Mouse (Mus musculus) ovary, postnatal 10 days (tissue): Measurements from ENCODE around the gene Qsox2.

Source experiments
- DNase-seq: peaks from one replicate; pipeline ENCODE4 v3.0.0; 2022; ENCODE audit warnings: low spot score

Qsox2 gene

DNA sequence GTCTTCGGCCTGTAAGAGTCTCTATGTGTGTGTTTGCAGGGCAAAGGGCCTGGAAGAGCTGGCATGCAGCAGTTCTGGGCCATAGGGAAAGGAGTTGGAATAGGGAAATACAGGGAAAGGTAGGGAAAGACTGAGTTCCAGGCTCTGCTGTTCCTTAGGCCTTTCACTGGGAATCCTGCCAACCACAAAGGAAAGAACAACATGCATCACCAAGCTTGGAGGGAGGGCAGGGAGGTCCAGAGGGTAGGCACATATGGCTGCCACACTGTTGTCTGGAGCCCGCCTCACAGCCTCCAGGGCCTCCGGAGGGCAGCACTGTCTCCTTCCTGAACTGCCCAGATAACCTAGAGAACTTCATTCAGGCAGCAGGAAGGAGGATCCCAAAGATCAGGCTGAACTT lies 13.4 kb downstream of the Qsox2 start:
- no peak for DNase-seq

DNA sequence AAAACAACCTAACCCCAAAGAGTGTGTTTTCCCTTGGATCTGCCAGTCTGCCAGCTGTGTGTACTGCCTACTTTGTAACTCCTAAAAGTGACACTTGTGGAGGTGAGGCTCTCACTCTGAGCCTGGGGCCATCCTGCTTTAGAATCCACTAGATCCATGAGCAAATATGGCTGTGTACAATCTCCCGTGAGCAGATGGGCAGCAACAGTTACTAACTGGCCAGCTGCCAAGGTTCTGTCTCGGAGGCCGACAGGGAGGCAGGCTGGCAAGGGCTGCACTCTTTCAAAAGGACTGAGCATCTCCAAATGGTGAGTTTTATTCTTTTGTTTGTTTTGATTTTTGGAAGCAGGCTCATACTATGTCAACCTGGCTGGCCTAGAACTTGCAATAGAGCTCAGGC lies 22.8 kb downstream of the Qsox2 start:
- no peak for DNase-seq

DNA sequence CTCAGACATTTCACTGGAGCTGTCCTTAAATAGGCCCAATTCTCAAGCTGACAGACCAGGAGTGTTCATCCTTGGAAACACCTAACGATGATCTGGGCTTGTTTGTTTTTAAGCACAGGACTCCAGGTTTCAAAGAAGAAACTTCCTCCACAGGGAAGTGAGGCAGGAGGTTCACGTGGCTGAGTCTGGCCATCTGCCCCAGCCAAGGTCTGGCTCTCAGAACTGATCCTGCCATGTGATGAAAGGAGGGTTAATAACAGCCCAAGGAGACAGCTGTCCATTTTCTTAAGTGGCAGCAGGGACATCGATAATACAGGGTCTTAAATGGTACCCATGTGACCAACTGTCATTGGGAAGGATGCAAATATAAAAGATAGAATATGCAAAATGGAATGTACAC lies 27.8 kb downstream of the Qsox2 start:
- no peak for DNase-seq

DNA sequence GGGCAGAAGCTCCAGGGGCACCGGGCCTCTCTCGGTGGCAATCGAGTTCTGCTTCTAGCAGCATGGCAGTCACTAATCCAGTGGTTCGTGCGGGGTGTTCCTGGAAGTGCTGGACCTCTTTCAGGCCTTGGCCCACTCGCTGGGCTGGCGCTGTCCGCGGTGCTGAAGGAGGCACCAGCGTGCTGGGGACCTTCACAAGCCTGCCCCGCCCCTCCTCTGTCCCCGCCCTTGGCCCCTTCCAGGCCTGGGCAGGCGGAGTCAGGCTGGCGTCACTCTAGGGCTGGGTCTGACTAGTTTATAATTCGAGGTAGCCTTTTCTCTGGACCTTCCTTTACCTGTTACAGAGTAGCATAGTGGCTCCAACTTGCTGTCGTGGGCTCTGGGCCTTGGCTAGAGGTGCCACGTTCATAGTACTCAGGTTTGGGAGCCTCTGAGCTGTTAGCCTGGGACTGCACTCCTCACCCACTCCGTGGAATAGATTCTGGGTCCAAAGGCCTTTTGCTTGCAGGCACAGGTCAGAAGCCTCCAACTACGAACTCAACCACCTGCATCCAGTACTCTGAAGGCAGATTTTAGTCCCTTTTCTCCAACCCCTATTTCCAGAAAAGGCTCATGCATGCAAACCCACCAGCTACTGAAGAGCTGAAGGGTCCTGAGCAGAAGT lies 29.1 kb downstream of the Qsox2 start, which contains the start of gene Lhx3:
Gene Lhx3, minus strand, starts transcription at position 164 of the 664 bp plus-strand sequence.
- DNase-seq: peak; percentile 84

DNA sequence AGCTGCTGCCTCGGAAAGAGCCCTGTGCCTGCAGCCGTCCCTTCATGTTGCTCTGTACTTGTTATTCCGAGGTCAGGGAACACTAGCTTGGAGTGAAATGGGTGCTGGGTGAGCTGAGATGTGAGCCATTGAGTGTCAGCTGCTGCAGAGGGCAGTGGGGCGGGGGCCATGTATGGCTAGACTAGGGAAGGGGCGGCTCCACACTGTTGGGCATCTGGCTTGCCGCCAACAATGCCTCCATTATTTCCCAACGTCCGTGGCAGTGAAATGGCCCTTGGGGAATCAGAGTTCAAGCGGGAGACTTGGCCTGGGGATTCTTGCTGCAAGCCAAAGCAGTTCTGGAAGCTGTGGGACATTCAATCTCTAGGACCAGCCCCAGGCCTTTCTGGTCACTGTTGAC lies 29.8 kb downstream of the Qsox2 start:
- no peak for DNase-seq

DNA sequence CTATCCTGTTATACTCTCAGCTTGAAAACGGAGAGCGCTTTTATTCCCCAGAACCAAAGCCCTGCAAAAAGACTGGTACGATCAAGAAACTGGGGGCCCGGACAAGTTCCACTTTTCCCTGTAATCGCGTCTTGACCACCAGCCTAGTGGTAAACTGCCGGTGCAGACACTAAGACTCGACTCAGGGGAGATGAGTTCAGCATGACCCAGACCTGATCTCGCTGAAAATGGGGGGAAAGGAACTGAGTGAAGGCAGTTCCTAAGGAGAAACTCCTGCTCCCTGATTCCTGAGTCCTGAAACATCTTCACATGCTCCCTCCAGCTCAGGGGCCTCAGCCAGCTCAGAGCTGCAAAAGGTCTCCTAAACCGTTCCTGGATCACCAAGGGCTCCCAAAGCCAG lies 31.6 kb downstream of the Qsox2 start:
- no peak for DNase-seq

DNA sequence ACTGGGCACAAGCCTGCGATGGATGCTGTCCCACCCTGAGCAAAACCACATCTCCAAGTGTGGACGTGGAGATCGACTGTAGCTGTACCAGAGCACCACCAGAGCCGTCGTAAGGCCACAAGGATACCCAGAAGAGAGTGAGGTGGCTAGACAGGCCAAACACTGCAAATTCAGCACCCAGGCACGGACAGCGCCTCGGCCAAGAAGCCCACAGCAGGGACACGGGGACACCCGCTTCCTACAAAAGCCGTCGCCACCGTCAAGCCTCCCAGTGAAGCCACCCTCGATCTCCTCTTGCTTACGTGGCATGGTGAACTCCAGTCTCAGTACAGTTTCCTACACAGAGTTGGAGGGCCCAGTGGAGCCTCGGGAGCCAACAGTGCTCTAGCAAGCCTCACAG lies 32.2 kb downstream of the Qsox2 start:
- no peak for DNase-seq

DNA sequence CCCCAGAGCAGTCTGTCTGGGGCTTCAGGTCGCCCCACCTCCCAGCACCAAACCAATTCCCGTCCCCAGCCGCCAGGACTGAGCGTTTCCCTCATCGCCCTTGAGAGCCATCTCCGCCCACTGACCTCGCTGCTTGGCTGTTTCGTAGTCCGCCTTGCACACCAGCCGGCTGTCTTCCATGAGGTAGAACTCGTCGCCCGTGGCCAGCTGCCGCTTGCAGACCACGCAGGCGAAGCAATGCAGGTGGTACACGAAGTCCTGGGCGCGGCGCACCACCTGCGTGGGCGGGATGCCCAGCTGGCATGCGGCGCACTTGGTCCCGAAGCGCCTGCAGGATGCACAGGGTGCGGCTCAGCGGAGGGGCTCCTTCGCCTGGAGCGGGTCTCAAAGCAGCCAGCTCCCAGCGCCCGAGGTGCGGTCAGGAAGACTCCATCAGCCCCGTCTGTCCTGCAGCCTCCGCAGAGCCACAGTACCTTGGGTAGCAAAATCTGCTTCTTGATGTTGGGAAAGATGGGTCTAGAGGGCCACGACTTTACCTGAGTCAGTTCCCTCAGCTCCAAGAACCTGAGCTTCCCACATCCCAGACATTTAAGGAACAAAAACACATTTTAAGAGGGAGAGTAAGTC lies 34.4 kb downstream of the Qsox2 start:
- no peak for DNase-seq

DNA sequence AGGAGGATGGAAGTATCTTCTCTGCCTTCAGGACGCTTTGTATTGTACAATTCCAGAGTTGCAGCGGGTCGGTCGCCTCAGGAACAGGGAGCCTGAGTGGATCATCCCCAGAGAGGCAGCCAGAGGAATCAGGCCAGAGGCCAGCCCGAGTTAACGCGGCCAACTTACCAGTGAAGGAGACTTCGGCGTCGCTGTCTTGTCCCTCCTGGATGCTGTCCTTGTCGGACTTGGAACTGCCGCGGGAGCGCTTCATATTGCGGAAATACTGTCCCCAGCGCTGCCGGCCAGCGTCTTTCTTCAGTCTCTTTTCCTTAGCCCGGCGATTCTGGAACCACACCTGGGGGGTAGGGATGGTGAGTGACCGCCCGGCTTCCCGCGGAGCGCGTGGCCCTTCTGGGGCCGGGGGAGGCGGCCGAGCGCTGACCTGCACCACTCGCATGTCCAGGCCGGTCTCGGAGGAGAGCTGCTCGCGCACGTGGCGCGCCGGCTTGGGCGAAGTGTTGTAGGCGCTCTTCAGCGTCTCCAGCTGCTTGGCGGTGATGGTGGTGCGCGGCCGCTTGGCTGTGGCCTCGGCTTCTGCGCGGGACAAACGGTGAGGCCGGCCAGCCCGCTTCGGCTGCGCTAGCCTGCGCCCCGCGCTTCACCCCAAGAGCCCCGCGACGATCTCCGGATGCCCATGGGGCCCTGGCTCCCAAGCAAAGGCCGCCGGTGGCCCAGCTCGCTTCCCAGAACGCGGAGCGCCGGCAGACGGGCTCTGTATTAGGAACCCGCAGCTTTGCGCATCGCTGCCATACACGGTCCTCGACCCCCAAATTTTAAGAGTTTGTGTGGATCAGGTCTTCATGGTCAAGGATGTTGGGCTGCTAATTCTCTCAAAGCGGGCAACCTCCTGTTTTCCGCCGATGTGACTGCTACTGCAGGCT lies 35.1 kb downstream of the Qsox2 start:
- DNase-seq: no peak

DNA sequence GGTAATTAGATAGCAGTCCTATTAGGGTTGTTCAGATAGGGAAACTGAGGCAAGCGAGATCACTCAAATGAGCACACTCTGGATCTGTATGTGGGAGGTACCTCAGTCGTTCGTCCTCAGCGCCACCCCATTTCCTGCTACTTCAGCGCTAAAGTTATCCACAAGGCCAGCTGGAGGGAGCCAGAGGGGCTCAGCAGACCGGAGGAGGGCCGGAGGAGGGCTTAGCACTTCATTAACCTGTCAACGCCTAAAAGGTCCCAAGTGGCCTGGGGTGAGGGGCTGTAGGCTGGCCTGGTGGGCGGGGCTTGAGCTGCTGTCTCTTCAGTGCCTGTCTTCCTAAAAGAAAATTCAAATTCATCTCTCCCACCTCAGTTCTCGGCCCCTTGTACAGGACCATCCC lies 38.8 kb downstream of the Qsox2 start:
- DNase-seq: no peak

DNA sequence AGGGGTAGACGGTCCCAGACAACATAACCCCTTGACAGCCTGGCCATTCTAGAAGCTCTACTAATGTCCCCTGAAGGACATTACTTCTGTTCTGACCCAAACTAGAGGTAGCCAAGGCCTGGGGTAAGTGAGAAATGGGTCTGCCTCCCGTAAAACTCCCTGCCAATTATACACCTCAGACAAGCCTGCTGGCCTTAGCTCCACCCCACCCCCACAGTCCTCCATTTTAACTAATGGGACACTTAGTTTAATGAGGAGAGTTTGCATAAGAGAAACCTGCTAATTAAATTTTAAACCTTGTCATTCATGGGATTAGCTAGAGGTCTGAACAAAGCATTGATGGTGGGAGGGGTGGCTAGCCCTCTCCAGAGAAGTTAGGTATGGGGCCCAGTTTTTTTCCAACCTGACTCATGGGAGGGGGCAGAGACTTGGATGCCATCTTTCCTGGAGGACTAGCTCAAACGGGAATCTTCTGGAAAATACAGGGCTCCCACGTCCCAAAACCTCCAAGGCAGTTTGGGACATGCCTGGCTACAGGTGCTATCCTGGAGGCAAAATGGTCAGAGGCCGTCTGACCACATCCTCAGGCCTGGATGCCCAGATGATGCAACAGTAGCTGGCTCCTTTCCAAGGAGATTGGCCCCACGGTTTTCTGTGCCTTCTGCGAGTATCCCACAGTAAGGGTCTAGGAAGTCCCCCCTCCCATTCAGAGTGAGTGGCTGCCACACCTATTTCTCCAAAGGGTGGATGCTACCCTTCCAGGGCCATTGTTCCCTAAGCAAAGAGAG lies 42.6 kb downstream of the Qsox2 start:
- DNase-seq: no peak

DNA sequence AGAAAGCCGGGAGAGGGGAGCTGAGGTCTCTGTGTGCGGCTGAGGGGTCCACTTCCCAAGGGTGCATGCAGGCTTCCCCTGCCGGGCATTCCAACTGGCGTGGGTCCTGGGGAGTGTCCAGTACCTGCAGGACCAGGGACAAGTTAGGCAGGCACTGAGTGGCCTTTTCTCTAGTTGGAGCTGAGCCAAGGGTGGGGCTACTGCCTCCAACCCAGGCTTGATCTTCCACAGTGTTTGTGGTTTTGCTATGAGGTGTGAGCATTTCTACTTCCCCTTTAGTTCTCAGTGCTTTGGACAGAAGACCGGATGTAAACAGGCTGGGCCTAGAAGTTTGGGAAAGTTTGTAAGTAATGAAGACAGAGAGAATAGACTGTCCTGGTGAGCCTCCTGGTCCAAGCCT lies 48.8 kb downstream of the Qsox2 start:
- DNase-seq: no peak

DNA sequence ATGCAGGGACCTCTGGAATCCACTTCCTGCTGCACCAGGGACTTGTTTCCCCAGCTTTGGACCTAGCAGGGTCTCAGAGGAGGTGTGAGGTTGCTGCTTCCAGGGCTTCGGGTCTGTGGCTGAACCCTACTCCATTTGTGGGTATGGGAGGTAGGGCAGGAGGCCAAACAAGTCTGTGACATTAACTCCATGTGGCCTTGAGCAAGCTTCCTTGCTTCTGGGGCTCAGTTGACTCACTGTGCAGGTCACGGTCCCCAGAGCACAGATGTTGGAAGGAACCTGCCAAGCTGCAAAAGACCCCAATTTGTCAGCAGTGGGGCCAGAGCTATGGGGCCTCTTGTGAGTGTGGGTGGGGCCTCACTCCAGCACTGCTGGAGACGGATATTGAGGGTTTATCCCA lies 53.0 kb downstream of the Qsox2 start:
- no peak for DNase-seq

DNA sequence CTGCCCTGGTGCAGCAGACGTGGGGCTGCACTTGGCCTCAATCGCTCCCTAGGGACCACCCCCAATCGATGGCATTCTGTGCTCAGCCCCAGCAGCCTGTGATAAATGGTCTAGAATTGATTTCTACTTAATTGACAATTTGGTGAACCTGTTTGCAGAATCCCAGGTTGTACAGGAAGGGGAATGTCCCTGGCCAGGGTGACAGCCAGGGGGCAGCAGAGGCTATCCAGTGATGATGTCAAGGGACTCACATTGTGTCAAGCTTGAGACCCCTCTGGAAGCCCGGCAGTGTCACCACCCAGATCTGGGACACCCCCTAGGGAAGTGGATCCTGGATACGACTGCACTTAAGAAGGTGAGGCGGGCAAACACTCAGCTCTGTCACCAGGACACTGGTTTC lies 54.7 kb downstream of the Qsox2 start:
- DNase-seq: no peak

DNA sequence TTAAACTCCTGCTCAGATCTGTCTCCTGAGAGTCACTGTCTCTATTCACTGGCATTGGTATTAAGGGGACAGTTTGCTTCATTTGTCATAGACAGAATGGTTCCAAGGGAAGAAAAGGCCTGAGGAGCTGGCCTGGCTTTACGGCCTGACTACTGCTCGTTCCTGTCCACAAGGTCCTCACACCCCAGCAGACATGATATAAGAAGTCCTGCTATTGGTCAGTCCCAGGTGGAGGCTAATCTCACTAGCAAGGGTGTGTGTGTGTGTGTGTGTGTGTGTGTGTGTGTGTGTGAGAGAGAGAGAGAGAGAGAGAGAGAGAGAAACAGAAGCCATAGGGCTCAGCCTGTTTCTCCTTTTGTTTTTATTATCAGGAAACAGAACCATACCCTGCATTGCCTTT lies 60.1 kb downstream of the Qsox2 start:
- no peak for DNase-seq

DNA sequence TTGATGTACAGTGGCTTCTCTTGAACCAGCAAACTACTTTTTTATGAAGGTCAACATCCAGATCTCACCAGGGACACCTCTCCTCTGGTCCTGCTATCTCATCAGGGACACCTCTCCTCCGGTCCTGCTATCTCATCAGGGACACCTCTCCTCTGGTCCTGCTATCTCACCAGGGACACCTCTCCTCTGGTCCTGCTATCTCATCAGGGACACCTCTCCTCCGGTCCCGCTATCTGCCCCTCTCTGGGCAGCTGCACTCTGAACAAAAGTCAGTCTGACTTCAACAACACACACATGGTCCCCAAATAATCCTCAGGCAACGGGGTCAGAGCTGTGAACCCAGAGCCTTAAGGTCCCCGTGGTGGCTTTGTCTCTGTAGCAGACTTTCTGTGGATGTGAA lies 60.6 kb downstream of the Qsox2 start:
- DNase-seq: no peak

DNA sequence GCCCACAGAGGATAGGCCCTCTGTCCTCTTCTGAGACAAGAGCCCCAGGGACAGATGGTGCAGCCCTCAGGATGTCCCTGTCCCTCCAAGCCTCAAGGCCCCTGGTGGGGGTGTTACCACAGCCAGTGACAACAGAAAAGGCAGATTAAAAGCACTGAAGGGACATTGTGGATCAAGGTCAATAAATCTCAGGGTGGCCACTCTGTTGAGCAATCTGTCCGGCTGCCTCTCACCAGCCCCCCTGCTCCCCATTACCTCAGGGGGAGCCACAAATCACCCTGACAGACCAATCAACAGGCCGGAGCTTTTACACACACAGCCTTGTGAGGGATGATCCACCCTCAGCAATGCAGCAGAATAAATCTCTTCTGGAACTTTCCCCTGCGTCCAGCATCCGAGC lies 62.1 kb downstream of the Qsox2 start:
- no peak for DNase-seq

DNA sequence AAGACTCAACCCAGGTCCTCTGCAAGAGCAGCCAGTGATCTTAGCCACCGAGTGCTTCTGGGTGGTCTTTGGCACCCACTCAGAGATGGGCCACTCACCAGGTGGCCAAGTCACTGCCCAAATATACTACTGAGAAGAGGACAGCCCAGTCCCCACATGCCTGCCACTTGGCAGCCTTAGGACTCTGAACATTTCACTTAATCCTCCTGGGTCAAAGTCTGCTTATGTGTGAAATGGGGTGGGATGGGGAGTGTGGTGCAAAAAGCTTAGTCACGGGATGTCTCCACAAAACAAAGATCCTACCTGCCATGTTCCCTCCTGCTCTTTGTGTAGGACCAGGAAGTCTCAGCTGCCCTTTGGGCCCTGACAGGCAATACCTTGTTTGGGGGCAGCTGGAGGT lies 65.2 kb downstream of the Qsox2 start:
- no peak for DNase-seq

DNA sequence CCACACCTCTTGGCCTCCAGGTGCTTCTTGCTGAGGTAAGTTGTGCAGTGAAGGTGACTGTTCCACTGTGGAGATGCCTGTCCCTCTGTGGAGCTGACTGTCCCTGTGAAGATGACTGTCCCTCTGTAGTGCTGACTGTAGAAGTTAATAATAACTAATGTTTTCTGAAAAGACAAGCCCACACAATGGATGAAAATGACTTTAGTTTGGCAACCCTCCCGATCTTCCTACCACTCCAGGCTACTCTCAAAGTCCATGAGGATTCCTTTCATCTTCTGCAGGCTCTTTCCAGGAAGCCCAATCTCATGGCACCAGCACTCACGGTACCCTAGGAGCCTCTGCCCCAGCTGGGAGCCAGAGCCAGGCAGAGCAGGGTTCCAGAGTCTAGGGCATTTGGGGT lies 66.9 kb downstream of the Qsox2 start:
- no peak for DNase-seq

DNA sequence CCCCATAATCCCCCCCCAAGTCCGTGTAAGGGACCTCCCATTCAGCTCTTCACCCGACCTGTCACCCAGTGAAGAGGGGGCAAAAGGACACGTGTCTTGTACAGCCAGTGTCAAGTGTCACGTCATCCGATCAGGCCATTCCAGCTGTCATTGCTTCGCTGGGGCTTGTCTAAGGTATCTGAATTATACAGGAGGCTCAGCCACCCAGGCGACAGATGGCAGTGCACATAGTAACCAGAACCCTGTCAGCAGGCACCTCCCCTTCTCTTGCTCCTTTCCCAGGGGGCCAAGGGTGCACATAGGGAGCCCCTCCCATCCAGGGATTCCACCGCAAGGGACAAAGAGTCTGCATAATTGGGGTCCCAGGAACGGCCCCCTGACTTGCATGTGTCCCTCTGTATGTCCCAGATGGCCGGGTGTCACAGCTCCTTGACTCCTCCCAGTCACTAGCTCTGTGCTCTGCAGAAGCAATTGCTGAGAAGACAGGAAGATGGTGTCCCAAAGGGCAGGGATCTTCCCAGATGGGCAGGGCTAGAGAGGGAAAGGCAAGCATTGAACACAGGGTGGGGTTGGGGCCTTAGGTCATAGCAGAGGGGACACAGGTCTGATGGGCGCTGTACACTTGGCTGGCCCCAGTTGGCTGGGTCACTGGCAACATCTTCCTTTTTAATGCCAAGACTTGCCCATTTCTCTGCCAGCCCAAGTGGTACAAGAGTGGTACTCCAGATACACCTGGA lies 68.3 kb downstream of the Qsox2 start:
- DNase-seq: no peak

DNA sequence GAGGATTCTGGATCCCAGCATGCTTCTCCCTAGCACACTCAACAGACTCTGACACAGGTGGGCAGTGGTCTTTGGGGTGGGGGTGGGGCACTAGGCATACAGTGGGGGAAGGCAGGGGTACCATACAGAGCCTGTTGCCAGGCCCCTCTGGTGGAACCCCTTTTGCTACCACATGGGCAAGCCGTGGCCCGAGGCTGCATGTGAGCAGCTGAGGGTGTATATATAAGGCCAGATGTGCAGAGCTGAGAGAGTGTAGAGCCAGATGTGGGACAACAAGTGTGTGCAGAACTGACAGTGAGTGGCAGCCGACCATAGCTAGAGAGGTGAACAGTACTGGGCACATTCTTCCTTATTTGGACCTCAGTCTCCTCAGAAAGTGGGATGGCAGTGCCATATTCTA lies 70.4 kb downstream of the Qsox2 start:
- no peak for DNase-seq
